Mouse (Mus musculus): ENCODE results near the gene Herc3.

GRCm38 (mm10) chr6:58830840-58831231, 429 bp upstream of the Herc3 start:
- no peak for TF ChIP-seq POLR2A (IDR thresholded peaks at IDR 0.05; ENCODE audit: borderline replicate concordance, extremely low read depth, insufficient read depth, insufficient read length, poor library complexity, severe bottlenecking)
- no peak for TF ChIP-seq CTCF (IDR thresholded peaks at IDR 0.05; ENCODE audit: borderline replicate concordance, extremely low read depth, insufficient read depth, insufficient read length)

All from brain, embryonic 14.5 days (tissue).